Mouse (Mus musculus) cortical plate, adult 2 months (tissue): ENCODE measurements around the gene Fgf18.

ENCODE experiments used
- CTCF ChIP-seq: fragments of 200-500 bp; IDR thresholded peaks from 2 replicates; pipeline ENCODE4 v1.5.1; 2011; ENCODE audit warnings: mild to moderate bottlenecking, control low read depth, low read length; ENCODE audit not compliant: insufficient read depth; ENCODE audit errors: extremely low read depth
- POLR2A ChIP-seq: fragments of 200-500 bp; IDR thresholded peaks from 2 replicates; pipeline ENCODE4 v1.6.1; 2011; ENCODE audit warnings: mild to moderate bottlenecking, low read length, control low read depth; ENCODE audit not compliant: insufficient read depth; ENCODE audit errors: extremely low read depth

DNA sequence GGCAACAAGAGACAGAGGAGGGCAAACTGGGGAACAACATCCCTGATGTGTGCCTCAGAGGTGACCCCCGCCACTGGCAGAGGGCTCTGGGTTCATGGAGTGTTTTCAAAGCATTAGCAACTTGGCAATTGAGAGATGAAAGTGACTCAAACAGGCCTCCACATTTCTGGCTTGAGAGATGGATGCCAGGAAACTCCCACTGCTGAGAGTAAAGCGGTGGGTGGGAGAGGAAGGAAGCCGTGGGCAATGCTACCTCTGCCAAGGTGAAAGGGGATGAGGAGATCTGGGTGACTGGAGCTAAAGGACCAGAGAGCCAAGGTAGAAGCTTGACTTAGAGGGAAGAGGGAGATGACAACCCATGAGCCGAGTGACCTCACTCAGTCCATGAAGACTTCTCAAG lies 61.7 kb downstream of the Fgf18 start:
- TF ChIP-seq POLR2A (no peak), CTCF (no peak)
